Comparison of ENCODE assay signal across 8 mouse cellular contexts in the genomic region with DNA sequence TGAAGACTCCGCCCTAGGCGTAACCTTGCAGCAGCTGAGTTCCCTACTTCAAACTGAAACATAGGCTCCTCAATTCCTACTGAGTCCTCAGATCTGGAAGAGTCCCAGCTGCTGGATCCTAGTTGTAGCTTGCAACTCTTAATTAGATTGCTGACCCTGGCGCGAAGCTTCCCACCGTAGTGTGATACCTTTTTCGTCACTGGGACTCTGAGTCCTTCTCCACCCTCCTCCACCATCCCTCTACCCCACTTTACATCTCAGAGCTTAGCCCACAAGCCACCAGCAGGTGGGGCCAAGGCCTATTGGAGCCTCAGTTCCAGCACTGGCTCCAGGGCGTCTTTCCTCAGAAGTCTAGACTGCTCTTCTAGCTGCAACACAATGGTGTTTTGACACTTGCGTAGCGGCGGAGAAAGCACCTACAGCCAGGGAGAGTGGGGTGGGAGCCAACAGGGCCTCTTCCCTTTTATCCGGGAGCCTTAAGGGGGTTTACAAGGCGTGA. TPM values are rescaled to one million over a fixed set of nuclear protein-coding genes. Genes with fewer than 3 reads are reported as not detected.
DNase-seq lines count a peak whose midpoint lies in the region; ATAC-seq and TF ChIP-seq lines count a peak whose summit lies in the region.

Gene Gpr108, minus strand, starts transcription at position 246 of the 499 bp plus-strand sequence.

- DNase-seq in MEL-GATA-1-ER (ENCODE audit: extremely low read depth, low read depth), result peak; percentile 85
- DNase-seq in cerebellum, adult 2 months, result peak; percentile 87 to 90
- DNase-seq in forebrain, postnatal 0 days, result peak; percentile 89
- DNase-seq in heart, postnatal 4 days, result peak; percentile 88
- DNase-seq in layer of hippocampus, adult 8-10 months (ENCODE audit: low spot score in 2 of 2), result peak; percentile 85
- peak; percentile 83 for DNase-seq in ovary, adult 18-20 months (ENCODE audit: low spot score)
- DNase-seq in thymus, postnatal 0 days (ENCODE audit: low spot score), result peak; percentile 93

- 0 out of 2 replicates have a peak, but pooled peaks cover 3% of the 10 kb centered on the region for H3K4me1 ChIP-seq in cerebellum, adult 2 months (ENCODE audit: control insufficient read depth, insufficient read depth, low read length)
- H3K4me1 ChIP-seq in forebrain, postnatal 0 days (ENCODE audit: insufficient read depth), result peaks cover 9% of the 10 kb centered on the region; the same call in 1 of the 2 replicates
- H3K4me1 ChIP-seq in lung, embryonic 15.5 days, result peaks cover 34% of the 10 kb centered on the region

- ATAC-seq in forebrain, postnatal 0 days, result peak; percentile 60
- peak; percentile 50 for ATAC-seq in lung, embryonic 15.5 days (ENCODE audit: borderline replicate concordance, extremely low read depth, low FRiP score, low TSS enrichment)

- H3K27me3 ChIP-seq in cerebellum, adult 2 months (ENCODE audit: control insufficient read depth, insufficient read depth, low read length), result no peaks in the 10 kb centered on the region
- H3K27me3 ChIP-seq in forebrain, postnatal 0 days (ENCODE audit: insufficient read depth, low read length), result peaks cover 3% of the 10 kb centered on the region; the same call in 1 of the 2 replicates
- no peaks in the 10 kb centered on the region for H3K27me3 ChIP-seq in lung, embryonic 15.5 days

- no peaks in the 10 kb centered on the region for H3K36me3 ChIP-seq in forebrain, postnatal 0 days (ENCODE audit: insufficient read depth)
- H3K36me3 ChIP-seq in lung, embryonic 15.5 days, result 0 out of 2 replicates have a peak, but pooled peaks cover 4% of the 10 kb centered on the region

- peak within 1 kb of the TSS; percentile 83 for H3K27ac ChIP-seq in cerebellum, adult 2 months (ENCODE audit: insufficient read depth, low read length)
- H3K27ac ChIP-seq in forebrain, postnatal 0 days (ENCODE audit: low read depth, low read length), result peak within 1 kb of the TSS; percentile 97
- peak within 1 kb of the TSS; percentile 95 for H3K27ac ChIP-seq in lung, embryonic 15.5 days

- H3K9me3 ChIP-seq in forebrain, postnatal 0 days (ENCODE audit: low read length), result no peaks in the 10 kb centered on the region
- H3K9me3 ChIP-seq in lung, embryonic 15.5 days, result no peaks in the 10 kb centered on the region

- under 1% methylated on average over 12 of the region's 12 CpGs for WGBS in cerebellum, adult 2 months
- WGBS in forebrain, postnatal 0 days, result under 1% methylated on average over 12 of the region's 12 CpGs
- under 1% methylated on average over 12 of the region's 12 CpGs for WGBS in lung, embryonic 15.5 days

- H3K4me3 ChIP-seq in cerebellum, adult 2 months (replicated peaks; ENCODE audit: insufficient read depth, low read depth, low read length), result peak within 1 kb of the TSS; percentile 85
- peak within 1 kb of the TSS; percentile 66 for H3K4me3 ChIP-seq in forebrain, postnatal 0 days (ENCODE audit: low read depth, low read length)
- peak within 1 kb of the TSS; percentile 87 for H3K4me3 ChIP-seq in lung, embryonic 15.5 days

- peak; percentile 81 for TF ChIP-seq CTCF in cerebellum, adult 2 months (IDR thresholded peaks at IDR 0.05; ENCODE audit: borderline replicate concordance, insufficient read depth, low read depth, low read length)
- TF ChIP-seq CTCF in forebrain, postnatal 0 days (IDR thresholded peaks at IDR 0.05; ENCODE audit: low read depth), result peak; percentile 88

- H3K4me2 ChIP-seq in forebrain, postnatal 0 days (ENCODE audit: low read depth), result peak within 1 kb of the TSS; percentile 93
- H3K4me2 ChIP-seq in lung, embryonic 15.5 days, result peak within 1 kb of the TSS; percentile 86

- H3K9ac ChIP-seq in forebrain, postnatal 0 days, result peak within 1 kb of the TSS; percentile 78
- H3K9ac ChIP-seq in lung, embryonic 15.5 days, result peak within 1 kb of the TSS; percentile 79

- TF ChIP-seq POLR2A in cerebellum, adult 2 months (IDR thresholded peaks at IDR 0.05; ENCODE audit: borderline replicate concordance, insufficient read depth, low read length), result no peak

RNA-seq across cellular contexts. Expression of gene Gpr108, which starts in this region (rescaled TPM):
- polyA plus RNA-seq in cerebellum, adult 2 months (2012; rRNA removed), result 44.0 and 46.9 TPM in 2 replicates
- total RNA-seq in forebrain, postnatal 0 days (2014; rRNA removed), result 15.7 and 18.6 TPM in 2 replicates
- polyA plus RNA-seq in forebrain, postnatal 0 days (2015; fragmentation: Nextera tagmentation; extraction: Ambion mirVana), result 16.9 and 17.5 TPM in 2 replicates
- total RNA-seq in heart, postnatal 4 days (2021), result 10 to 100 TPM; 19.5 to 20.4 TPM
- 10 to 100 TPM; 25.7 to 28.6 (median 28.3) TPM for total RNA-seq in layer of hippocampus, adult 8-10 months (2022)
- polyA plus RNA-seq in lung, embryonic 15.5 days (2015; fragmentation: Nextera tagmentation; extraction: Ambion mirVana), result 33.1 and 37.3 TPM in 2 replicates
- polyA plus RNA-seq in thymus, postnatal 0 days (2015; fragmentation: Nextera tagmentation; extraction: Ambion mirVana), result 37.3 and 40.0 TPM in 2 replicates

Comparison
In these comparisons a context has a peak if more than half of its experiments do, and no peak if none do; other contexts are left out.
1. Peak in every context shown above with its lines: DNase-seq, ATAC-seq, H3K4me3 ChIP-seq and H3K27ac ChIP-seq.